Mouse (Mus musculus) gastrocnemius, postnatal 4 days (tissue): ENCODE data around the gene Prr12. TPM values are rescaled to one million over a fixed set of nuclear protein-coding genes. Genes with fewer than 3 reads are reported as not detected.

ENCODE experiments used
- DNase-seq, 2 experiments: peaks; one replicate each; pipeline ENCODE4 v3.0.0; 2021 to 2022; ENCODE audit warnings: low spot score in 2 of 2, mixed read lengths in 2 of 2
- total RNA-seq, 2 experiments: library from RNA; stranded (reverse); gene quantifications; 2 replicates each; pipeline ENCODE4 v1.2.3; 2021

Gene Prr12
- total RNA-seq, 2 experiments from 2014 or later, result 63.9 to 65.2 TPM

DNA sequence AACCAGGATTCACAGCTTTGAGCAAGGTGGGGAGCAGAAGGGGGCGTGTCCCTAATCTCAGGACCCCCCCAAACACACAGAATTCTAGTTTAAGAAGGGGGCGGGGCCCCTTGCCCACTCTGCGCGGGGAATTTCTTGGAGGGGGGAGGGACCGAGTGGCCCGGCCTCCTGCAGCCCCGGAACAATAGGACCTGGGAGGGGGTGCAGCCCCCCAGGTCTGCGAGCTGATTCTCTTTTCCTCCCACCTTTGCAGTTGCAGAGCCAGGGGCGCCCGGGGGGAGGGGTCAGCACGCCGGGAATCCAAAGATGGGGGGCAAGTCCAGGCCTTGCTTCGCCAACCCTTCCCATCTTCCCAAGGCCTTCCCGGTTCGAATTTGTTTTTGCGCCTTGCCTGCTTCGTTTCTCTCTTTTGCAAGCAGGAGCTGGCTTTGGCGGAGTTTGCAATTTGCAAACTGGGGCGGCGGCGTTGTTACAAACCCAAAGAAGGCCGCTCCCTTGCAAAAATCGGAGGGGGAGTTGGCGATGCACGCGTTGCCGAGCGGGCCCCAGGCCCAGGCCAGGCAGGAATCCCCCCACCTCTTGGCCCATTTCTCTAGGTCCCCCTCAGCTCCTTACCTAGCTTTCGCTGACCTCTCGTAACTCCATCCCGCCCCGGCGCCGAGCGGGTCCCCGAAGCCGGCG is 360 bp downstream of the Prr12 start:
- peak in 1 of 2 experiments; percentile 53 for DNase-seq

DNA sequence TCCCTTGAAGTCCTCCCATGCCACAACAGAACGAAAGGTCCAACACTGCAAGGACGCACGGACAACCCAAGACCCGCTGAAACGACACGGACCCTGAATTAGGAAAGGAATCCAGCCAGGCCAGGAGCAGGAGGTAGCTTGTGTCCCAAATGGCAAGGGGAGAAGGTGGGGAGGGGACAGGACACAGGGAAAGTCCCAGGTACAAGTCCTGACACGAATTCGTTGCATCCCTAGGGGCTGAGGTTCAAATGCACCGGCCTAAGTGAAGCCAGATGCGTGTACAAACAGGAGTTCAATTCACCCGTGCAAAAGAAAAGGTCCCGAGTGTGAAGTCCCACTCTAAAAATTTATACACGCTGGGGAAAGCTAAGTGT is 1.1 kb downstream of the Prr12 start:
- DNase-seq, result no peak

- DNase-seq, result peak; percentile 63 to 83
These were observed 1.6 kb downstream of the Prr12 start for GRCm38 (mm10) chr7:45050945-45051600.

GRCm38 (mm10) chr7:45048923-45049657 is 3.6 kb downstream of the Prr12 start:
- DNase-seq, result peak in 1 of 2 experiments; percentile 31

GRCm38 (mm10) chr7:45048001-45048890 is 4.4 kb downstream of the Prr12 start:
- DNase-seq, result no peak

GRCm38 (mm10) chr7:45047491-45047890 is 5.2 kb downstream of the Prr12 start:
- DNase-seq, result no peak

GRCm38 (mm10) chr7:45046853-45047350 is 5.8 kb downstream of the Prr12 start:
- DNase-seq, result no peak

- DNase-seq, result no peak
These were observed 6.9 kb downstream of the Prr12 start for GRCm38 (mm10) chr7:45045741-45046140.

- DNase-seq, result no peak
These were observed 9.4 kb downstream of the Prr12 start for GRCm38 (mm10) chr7:45043307-45043706.

- DNase-seq, result no peak
These were observed 11.8 kb downstream of the Prr12 start for GRCm38 (mm10) chr7:45040851-45041250.

DNA sequence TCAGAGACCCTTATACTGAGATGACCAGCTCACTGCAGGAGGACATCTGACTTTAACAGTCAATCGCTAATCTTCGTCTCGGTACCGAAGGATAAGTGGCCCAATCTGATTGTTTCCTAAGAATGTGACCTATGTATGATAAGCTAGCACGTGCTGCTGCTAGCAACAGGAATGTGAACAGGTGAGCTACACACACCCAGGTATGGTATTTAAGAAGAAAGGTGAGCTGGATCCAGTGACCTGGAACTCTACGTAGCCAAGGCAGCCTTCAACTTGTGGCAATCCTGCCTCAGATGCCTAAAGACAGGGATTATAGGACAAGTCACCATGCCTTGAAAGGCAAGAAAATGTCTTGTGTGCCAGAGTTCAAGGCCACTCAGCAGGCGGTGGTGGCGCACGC is 14.3 kb downstream of the Prr12 start:
- DNase-seq, result no peak

DNA sequence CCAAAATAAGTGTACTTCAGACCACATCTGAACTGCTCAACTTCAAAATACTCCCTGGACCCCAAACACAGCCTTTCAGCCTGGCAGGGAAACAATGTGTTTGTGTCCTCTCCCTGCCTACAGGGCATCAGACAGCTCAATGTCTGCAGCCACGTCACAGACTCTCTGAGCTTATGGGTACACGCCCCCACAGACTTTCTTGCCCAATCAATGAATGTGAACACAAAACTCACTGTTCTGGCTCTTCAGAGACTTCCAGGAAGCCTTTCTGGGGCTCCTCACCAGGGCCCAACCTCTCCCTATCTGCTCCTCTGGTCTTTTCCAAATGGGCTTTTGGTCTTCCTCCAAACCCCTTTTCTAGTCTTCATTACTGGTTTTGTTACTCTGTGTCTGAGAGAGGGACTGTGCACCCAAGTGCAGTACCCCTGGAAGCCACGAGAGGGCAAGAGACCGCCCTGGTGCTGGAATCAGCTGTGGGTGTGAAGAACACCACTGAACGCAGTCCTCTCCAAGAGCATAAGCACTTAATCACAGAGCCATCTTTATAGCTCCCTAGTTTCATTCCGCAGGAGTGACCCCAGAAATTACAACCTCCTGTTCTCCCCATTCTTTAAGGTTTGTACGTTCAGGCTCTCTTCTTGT is 14.8 kb downstream of the Prr12 start:
- peak in 1 of 2 experiments; percentile 58 for DNase-seq

DNA sequence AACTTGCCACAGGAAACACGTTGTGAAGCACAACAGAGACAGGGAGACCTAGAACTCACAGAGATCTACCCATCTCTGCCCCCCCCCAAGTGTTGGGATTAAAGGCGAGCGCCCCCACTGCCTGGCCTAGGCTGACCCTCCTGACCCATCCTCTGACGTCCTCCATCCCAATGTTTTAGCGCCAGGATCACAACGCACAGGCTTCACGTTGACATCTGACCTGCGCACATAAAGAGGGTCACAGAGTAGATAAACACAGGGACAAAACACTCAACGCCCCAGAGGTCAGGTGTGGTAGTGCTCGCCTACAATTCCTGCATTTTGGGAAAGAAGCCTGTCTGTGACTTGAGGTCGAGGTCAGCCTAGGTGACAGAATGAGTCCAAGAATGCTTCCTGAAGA is 16.0 kb downstream of the Prr12 start:
- DNase-seq, result no peak

- DNase-seq, result no peak
These were observed 17.1 kb downstream of the Prr12 start for GRCm38 (mm10) chr7:45035631-45036030.

DNA sequence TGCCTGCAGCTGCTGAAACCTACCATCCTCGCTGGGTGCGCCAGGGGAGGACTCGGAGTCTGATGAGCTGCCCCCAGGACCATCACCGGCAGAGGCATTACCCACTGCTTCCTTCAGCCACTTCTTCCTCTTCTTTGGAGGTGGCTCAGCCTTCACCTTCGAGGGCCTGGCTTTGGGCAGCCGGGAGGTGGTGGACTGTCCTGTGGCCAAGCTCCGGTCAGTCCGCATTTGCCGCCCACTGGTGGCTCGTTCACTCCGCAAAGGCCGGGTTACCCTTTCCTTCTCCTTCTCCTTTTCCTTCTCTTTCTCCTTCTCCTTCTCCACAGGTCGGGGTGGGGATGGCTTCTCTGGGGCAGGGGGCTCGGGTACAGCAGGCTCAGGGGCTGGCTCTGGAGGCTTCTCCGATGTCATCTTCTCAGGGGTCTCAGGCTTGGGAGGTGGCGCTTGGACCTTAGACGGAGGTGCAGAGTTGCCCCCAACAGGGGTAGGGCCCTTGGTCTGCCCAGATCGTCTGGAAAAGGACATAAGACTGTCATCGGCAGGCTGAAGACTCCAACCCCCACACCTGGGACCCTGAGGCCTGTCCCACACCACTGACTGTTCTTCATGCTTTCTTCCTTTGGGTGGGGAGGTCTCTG is 18.8 kb downstream of the Prr12 start:
- DNase-seq, result no peak

GRCm38 (mm10) chr7:45030857-45031256 is 21.8 kb downstream of the Prr12 start:
- DNase-seq, result no peak

DNA sequence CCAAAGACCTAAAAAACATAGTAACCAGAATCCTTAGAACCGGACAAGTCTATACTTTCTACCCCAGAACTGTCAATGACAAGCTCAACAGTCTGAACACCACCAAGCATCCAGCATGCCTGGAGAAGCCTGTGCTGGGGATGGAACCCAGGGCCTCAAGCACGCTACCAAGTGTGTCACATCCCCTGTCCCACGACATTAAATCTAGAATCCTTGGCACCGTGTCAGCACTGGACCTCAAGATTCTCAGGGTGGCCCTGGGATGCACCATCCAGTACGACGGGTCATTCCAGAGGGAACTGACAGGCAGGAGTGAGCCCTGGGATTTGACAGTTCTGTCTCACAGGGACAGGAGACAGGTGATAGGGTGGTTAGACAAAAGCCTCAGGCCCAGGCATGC is 22.7 kb downstream of the Prr12 start:
- no peak for DNase-seq

DNA sequence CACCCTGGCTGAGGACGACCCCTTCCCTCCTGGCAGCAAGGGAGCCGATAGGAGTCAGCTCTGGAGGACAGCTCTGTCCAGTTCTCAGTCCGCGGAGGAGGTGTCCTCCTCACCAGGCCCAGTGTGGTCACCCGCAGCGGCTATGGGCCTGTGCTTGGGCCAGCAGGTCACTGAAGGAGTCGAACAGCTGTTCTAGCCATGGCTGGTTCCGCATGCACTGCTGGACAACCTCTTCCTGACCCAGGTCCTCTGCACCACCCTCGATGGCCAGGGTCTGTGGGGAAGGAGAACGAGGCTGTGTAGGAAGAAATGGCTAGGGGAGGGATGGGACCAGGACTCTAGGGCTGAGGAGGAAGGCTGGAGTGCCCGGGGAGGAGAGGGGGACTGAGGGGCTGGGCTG is 24.3 kb downstream of the Prr12 start:
- DNase-seq, result no peak

- no peak for DNase-seq
These were observed 24.9 kb downstream of the Prr12 start for GRCm38 (mm10) chr7:45027761-45028160.

GRCm38 (mm10) chr7:45026256-45026655 is 26.4 kb downstream of the Prr12 start:
- DNase-seq, result no peak
